ENCODE assay signal across 13 mouse cellular contexts in genomic region chr13:80690654-80691386, GRCm38 (mm10).
"Had no signal": no experiment of that assay in that cellular context is flagged by ENCODE, and none has a peak within 500 bp of the region (broad histone marks: within the 10 kb centered on the region; RNA-seq: fewer than 3 reads in every experiment).

No protein-coding gene starts in this region.

- H3K27me3 ChIP-seq: intestine, embryonic 15.5 days; liver, embryonic 15.5 days; megakaryocyte, embryonic 14.5 days; midbrain, embryonic 15.5 days; neural tube, embryonic 12.5 days had no signal

- H3K27ac ChIP-seq: intestine, embryonic 15.5 days; left cerebral cortex, adult 2 months; limb, embryonic 10.5 days; liver, embryonic 15.5 days; macrophage; midbrain, embryonic 15.5 days; neural tube, embryonic 12.5 days; stomach, postnatal 0 days had no signal

- H3K4me2 ChIP-seq: intestine, embryonic 15.5 days; liver, embryonic 11.5 days; liver, embryonic 15.5 days; midbrain, embryonic 11.5 days; midbrain, embryonic 15.5 days; neural tube, embryonic 12.5 days had no signal

- ATAC-seq: intestine, embryonic 15.5 days; midbrain, embryonic 15.5 days had no signal

- H3K9me3 ChIP-seq: intestine, embryonic 15.5 days; limb, embryonic 10.5 days; liver, embryonic 15.5 days; megakaryocyte, embryonic 14.5 days; midbrain, embryonic 15.5 days; neural tube, embryonic 12.5 days had no signal

- H3K9ac ChIP-seq: intestine, embryonic 15.5 days; liver, embryonic 15.5 days; midbrain, embryonic 15.5 days; neural tube, embryonic 12.5 days had no signal

- H3K4me1 ChIP-seq: intestine, embryonic 15.5 days; limb, embryonic 10.5 days; liver, embryonic 15.5 days; megakaryocyte, embryonic 14.5 days; midbrain, embryonic 15.5 days; neural tube, embryonic 12.5 days had no signal

- H3K4me3 ChIP-seq: intestine, embryonic 15.5 days; left cerebral cortex, adult 2 months; limb, embryonic 10.5 days; liver, embryonic 15.5 days; megakaryocyte, embryonic 14.5 days; midbrain, embryonic 15.5 days; neural tube, embryonic 12.5 days had no signal

- DNase-seq: kidney, adult 2 months; thymus, postnatal 4 days had no signal

- H3K36me3 ChIP-seq: intestine, embryonic 15.5 days; limb, embryonic 10.5 days; liver, embryonic 15.5 days; midbrain, embryonic 15.5 days; neural tube, embryonic 12.5 days had no signal
